Mouse (Mus musculus): Measurements from ENCODE around the gene Hrct1. TPM values are rescaled to one million over a fixed set of nuclear protein-coding genes. Genes with fewer than 3 reads are reported as not detected.

Gene Hrct1
- total RNA-seq, 2 experiments from 2014 or later = 1.2 to 1.4 TPM

- DNase-seq (ENCODE audit: low spot score in 2 of 2) = no peak
- intact Hi-C loops (cut with DNase I) = no loop called here
Observed at GRCm38 (mm10) chr4:43726228-43726993, 577 bp upstream of the Hrct1 start.

GRCm38 (mm10) chr4:43727718-43728575 is 959 bp downstream of the Hrct1 start:
- intact Hi-C loops (cut with DNase I) = no loop called here

GRCm38 (mm10) chr4:43728576-43728954 is 1.6 kb downstream of the Hrct1 start:
- intact Hi-C loops (cut with DNase I) = no loop called here
- no peak for DNase-seq (ENCODE audit: low spot score in 2 of 2)

More at GRCm38 (mm10) chr4:43727718-43728575, 959 bp downstream of the Hrct1 start:
- no peak for DNase-seq (ENCODE audit: low spot score in 2 of 2)

DNA sequence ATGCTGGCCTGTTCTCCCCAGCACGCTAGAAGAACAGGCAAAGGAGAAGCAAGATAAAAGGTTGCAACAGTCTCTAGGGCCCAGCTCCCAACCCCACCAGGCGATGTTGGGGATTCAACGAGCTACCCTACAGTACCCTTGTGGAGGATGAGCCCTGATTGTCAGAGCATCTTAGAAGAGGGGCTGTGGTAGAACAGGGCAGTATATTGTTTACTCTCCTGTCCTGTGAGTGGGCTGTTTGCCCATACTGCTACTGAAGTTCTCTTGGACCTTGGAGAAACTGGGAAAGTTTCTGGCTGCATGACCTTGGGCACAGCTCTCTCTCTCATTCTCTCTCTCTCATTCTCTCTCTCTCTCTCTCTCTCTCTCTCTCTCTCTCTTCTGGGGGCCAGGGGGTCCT is 2.1 kb downstream of the Hrct1 start:
- intact Hi-C loops (cut with DNase I) = no loop called here
- no peak for DNase-seq (ENCODE audit: low spot score in 2 of 2)

DNA sequence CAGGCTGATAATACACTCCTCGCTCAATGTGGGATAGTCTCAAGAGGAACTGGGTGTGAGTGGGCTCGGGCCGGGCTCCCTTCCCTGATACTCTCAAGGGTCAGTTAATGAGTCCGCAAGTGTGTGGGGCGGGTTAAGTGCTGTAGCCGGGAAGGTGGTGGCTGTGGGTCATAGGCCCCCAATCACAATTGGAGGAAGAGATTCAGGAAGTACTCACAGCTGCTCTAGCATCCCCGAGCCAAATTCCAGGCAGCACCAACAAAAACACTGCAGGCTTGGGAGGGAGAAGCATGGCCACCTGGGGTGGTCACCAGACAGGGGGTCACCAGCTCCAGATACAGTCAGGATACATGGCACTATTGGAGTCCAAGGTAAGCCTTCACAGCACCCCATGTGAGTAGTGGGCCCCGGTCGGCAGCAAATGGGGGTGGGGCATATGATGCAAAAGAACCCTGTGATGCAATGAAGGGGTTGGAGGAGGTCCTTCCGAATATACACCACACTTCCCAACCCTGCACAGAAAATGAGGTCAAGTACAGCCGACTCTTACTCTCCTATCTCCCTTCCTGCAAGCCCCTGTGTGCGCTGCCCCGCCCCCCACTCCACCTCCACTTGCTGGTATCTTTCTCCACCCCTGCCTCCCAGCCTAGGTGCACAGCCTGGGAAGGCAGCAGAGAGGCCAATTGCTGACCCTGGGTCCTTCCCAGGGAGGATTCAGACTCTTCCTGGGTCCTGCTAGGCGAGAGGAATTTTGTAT is 3.0 kb downstream of the Hrct1 start, which contains the start of gene Spaar:
TSS of gene Spaar (plus strand) at position 241 of the 757 bp plus-strand sequence.
- DNase-seq (ENCODE audit: low spot score in 2 of 2) = no peak
- intact Hi-C loops (cut with DNase I) = no loop called here

- intact Hi-C loops (cut with DNase I) = no loop called here
- DNase-seq (ENCODE audit: low spot score in 2 of 2) = no peak
Observed at GRCm38 (mm10) chr4:43730750-43731297, 3.8 kb downstream of the Hrct1 start.

- DNase-seq (ENCODE audit: low spot score in 2 of 2) = no peak
- intact Hi-C loops (cut with DNase I) = no loop called here
Observed at GRCm38 (mm10) chr4:43732171-43732570, 5.2 kb downstream of the Hrct1 start.

DNA sequence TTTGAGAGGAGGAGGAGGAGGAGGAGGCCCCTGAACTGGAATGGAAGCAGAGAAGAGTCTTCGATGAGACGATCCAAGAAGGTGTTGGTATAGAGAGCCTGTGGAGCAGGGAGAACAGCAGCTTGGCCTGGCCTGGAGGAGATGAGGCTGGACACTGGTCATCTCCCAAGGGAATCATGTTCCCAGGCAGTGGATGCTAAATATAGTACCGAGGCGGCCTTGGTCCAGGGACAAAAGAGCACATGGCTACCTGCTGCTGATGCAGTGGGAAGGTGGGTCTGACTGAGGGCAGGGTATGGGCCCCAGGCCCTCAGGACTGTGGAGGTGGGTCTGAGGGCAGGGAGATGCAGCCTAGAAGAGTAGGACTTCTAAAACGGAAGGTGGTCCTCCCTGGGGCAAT is 6.2 kb downstream of the Hrct1 start:
- intact Hi-C loops (cut with DNase I) = no loop called here
- DNase-seq (ENCODE audit: low spot score in 2 of 2) = peak in 1 of 2 experiments; percentile 0

- intact Hi-C loops (cut with DNase I) = no loop called here
- DNase-seq (ENCODE audit: low spot score in 2 of 2) = no peak
Observed at GRCm38 (mm10) chr4:43737144-43737543, 10.2 kb downstream of the Hrct1 start.

DNA sequence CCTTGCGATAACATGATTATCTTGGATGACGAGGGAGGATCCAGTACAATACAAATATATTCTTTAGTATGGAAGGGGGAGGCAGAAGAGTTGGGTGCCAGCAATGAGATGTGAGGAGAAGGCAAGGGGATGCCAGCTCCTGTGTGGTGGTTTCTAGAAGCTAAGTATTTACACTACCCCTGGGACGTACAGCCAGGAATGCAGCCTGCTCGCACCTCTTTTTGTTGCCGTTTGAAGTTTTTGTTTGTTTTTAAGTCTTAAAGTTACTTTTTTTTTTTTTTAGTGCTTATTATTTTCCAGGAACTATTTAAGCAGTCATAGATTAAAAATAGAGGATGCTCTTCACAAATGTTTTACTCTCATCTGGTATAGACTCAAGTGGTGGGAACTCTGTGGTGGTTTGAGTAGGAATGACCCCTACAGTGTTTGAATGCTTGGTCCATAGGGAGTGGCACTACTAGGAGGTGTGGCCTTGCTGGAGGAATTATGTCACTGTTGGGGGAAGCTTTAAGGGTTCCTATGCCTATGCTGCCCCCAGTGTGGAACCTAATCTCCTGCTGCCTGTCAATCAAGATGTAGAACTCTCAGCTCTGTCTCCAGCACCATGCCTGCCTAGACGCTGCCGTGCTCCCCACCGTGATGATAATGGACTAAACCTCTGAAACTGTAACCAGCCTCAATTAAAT is 12.1 kb downstream of the Hrct1 start:
- intact Hi-C loops (cut with DNase I) = no loop called here
- no peak for DNase-seq (ENCODE audit: low spot score in 2 of 2)

GRCm38 (mm10) chr4:43741526-43741925 is 14.5 kb downstream of the Hrct1 start:
- no peak for DNase-seq (ENCODE audit: low spot score in 2 of 2)
- intact Hi-C loops (cut with DNase I) = no loop called here

GRCm38 (mm10) chr4:43742637-43743036 is 15.6 kb downstream of the Hrct1 start:
- intact Hi-C loops (cut with DNase I) = no loop called here
- DNase-seq (ENCODE audit: low spot score in 2 of 2) = no peak

GRCm38 (mm10) chr4:43743099-43743498 is 16.1 kb downstream of the Hrct1 start:
- intact Hi-C loops (cut with DNase I) = no loop called here
- no peak for DNase-seq (ENCODE audit: low spot score in 2 of 2)

- DNase-seq (ENCODE audit: low spot score in 2 of 2) = peak in 1 of 2 experiments; percentile 42
- intact Hi-C loops (cut with DNase I) = loop anchor here (5.0 kb wide), 1 partner anchor 117 kb away; no protein-coding TSS in a partner anchor
Observed at GRCm38 (mm10) chr4:43745187-43745586, 18.2 kb downstream of the Hrct1 start.

DNA sequence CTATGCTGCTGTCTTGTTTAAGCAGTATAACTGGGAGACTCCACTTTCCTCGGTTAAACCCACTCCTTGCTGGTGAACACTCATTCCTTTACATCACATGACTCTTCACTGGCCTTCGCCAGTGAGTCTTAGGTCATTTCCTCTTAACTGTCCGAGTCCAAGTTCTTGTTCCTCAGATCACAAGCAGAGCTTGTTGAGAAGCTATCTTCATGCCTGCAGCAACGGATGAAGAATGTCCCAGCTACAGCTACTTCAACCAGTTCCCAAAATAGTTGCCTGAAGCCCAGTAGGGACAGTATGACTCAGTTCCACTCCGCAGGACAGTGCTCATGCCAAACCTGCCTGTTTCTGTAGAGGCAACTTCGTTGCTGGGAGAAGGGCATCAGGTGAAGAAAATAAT is 30.2 kb downstream of the Hrct1 start:
- intact Hi-C loops (cut with DNase I) = no loop called here

DNA sequence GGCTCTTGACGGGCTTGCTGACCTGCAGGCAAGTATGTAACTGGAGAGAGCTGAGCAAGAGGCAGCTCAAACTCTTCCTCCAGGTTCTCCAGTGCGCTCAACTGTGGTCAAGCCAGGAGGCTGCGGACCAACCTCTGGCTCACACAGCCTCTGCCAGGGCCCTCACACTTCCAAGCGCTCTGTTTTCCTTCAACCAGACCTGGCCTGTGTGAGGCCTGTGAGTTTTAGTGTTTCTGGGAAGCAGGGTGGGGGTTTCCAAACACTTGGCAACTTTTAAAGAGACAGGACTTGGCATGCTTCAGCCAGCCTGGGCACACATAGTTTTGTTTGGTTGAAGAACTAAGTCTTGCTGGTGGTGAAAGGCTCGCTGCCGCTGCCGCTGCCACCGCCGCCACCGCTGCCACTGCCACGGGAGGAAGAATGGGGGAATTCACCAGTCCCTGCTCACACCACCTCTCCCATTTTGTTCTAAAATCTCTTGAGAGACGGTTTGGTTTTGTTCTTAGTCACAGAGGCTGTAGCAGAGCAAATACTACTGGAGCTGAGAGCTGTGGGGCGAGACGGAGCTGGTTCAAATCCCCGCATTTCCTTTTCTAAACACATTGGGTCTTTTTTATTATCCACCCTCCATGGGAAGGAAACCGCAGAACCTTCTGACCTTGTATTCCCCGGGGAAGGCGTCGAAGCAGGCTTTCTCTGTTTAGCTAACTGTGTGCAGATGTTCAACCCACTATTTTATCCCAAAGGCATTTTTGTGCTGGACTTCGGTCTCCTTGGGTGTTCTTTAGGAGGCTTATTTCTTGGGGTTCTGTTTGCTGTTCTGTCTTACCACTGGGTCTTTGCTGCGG is 32.8 kb downstream of the Hrct1 start:
- intact Hi-C loops (cut with DNase I) = loop anchor here (10.0 kb wide), 1 partner anchor 225 kb away; the partner anchor contains the start of gene Ccin
- peak; percentile 4 to 33 for DNase-seq (ENCODE audit: low spot score in 2 of 2)

More for the DNA sequence above, 30.2 kb downstream of the Hrct1 start:
- no peak for DNase-seq (ENCODE audit: low spot score in 2 of 2)

GRCm38 (mm10) chr4:43760460-43760859 is 33.5 kb downstream of the Hrct1 start:
- intact Hi-C loops (cut with DNase I) = loop anchor here (10.0 kb wide), 1 partner anchor 224 kb away; the partner anchor contains the start of gene Ccin
- DNase-seq (ENCODE audit: low spot score in 2 of 2) = peak; percentile 15 to 17

DNA sequence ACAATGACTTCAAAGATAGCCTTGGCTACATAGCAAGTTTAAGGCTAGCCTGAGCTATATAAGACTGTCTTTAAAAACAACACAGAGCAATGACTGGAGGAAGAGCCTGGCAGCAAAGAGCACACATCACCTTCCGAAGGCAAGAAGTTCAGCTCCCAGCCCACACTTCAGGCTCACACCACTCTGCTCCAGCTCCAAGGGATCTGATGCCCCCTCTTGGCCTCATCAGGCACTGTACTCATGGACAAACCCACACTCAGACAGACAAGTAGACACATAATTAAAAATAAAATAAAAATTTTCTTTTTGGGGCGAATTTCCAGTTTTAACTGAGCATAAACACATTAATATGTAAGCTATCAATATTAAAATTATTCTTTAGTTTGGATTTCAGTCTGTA is 34.3 kb downstream of the Hrct1 start:
- intact Hi-C loops (cut with DNase I) = loop anchor here (10.0 kb wide), 1 partner anchor 223 kb away; the partner anchor contains the start of gene Ccin
- DNase-seq (ENCODE audit: low spot score in 2 of 2) = no peak

Measured in left cerebral cortex, postnatal 25 days (tissue).